Mouse (Mus musculus) lung, postnatal 4 days (tissue): ENCODE results near the gene Pcf11.

Experiments used
- DNase-seq, 2 experiments: peaks; one replicate each; pipeline ENCODE4 v3.0.0; 2021

Pcf11 gene

DNA sequence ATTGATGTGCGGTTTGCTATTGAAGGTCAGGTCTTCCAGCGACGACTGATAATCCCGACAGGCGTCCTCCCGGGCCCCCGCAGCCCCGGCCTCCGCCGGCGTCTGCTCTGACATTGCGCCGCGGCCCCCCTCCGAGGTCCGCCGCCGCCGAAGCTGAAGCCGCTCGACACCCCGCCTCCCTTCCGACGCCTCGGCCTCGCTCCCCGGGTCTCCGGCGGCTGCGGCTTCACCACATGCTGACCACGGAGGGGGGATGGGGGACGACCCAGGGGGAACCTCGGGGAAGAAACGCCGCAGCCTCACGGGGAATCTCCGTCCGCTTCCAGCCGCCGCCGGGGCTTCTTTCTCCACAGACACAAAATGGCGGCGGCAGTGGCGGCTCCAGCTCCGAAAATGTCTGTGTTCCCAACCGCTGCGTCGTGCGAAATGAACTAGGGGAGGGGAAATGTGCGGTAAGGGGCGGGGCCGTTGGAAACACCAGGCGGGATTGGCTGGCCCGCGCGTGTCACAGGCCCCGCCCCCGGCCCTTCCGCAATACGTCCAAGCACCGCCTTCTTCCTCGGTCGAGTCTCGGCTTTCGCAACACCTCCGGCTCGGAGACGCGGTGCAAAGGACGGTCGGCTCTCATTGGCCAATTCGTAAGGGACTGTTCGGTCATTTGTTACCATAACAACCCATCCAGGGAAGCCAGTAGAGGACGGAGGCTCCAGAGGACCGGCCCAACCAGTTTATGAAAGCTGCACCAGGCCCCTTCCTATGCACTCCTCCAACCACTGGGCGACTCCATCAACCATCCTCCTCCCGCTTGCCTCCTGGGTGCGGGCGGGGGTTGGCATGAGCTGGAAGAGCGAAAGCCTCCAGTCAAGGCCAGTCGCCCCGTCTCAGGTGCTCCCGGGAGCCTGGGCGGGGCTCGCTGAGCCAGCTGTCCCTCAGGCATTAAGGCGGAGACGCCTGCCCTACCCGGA, at the start of gene Pcf11:
Gene Pcf11 (minus strand): TSS at position 428 of the 965 bp plus-strand sequence.
- peak; percentile 97 to 98 for DNase-seq

DNA sequence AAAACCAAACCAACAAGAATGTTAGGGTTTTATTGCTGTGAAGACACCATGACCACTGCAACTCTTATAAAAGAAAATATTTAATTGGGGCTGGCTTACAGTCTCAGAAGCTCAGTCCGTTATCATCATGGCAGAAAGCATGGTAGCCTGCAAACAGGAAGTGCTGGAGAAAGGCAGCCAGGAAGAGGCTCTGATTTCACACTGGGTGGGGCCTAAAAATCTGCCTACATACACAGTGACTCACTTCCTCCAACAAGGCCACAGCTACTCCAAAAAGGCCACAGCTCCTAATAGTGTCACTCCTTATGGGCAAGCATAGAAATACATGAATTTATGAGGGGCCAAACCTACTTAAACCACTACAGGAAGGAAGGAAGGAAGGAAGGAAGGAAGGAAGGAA, 45.3 kb upstream of the Pcf11 start:
- no peak for DNase-seq

DNA sequence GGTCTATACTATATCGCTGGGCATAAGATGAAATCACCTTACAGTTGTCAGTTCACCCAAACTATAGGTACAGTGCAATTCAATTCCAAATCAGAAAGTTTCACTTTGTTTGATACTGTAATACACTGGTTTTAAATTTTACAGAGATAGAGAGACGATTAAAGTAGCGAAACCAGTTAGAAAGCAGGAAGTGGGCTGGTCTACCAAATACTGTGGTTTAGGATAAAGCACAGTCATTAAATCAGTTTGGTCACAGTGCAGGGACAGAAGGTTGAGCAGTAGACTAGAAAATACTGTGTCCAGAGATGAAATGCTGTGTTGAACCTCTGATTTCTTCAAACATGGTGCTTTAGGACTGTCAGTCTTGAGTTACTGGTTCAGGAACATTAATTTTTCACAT, 41.9 kb upstream of the Pcf11 start:
- no peak for DNase-seq

DNA sequence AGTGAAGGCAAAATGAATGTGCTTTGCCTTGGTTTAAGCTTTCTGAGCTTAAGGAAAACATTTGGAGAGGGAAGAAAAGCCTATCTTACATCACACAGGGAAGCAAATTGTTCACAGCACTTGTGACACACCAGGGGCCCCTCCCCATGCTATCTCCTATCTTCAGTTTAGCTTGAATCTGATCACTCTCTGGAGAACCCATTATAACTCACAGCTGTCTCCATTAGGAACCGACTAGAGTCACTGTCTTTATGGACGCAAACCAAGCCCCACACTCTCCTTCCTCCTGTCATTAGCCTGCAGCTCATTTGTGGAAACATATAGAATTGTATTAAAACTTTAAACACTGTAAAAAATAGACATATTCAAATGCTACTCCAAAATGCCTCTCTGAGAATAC, 39.8 kb upstream of the Pcf11 start:
- DNase-seq: no peak

DNA sequence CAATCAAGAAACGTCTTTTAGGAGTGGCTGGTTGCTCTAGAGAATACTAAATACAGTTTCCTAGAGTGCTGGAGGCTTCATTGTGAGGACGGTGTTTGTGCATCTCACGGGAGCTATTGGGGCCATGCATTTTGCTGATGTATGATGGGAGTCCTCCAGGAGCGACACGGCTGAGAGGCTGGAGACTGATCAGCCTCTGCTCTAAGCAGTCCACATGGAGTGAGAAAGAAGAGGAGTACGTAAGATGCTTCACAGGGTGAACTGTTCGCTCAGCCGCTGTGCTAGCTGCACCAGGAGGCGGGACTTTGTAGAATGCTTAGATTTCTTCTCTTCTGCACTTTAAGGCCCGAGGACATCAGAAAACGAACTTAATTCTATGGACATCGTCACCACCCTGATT, 37.0 kb upstream of the Pcf11 start:
- no peak for DNase-seq

DNA sequence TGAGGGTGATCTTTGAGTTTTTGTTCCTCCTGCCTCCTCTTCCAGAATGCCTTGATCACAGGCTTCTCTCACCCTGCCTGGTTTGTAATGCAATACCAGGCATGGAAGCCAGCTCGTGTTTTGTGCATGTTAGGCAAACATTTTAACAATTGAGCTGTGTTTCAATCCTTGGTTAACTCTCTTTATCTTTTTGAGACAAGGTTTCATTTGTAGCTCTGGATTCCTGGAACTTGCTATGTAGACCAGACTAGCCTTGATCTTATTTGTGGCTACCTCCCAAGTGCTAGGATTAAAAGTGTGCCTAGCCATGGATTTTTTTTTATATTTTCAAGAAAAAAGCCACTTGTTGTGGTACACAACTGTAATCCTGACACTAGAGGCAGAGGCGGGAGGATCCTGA, 35.8 kb upstream of the Pcf11 start:
- DNase-seq: no peak

DNA sequence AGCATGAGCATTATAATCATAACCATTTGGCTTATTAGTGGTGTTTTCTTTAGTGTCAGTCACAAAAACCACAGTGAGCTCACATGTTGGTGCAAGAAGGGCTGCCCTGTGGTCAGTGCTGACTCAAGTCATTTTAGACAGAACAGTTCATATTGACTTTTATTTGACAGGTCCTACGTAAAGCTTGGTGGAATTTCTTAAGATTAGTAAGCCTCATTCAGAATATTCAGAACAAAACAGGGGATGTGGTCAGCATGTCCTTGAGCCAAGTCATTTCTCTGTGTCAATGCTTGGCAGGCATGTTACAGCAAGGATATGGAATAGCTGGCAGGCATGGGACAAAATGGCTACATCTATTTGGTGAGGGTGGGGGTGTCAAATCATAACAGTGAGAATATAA, 33.9 kb upstream of the Pcf11 start:
- DNase-seq: no peak

DNA sequence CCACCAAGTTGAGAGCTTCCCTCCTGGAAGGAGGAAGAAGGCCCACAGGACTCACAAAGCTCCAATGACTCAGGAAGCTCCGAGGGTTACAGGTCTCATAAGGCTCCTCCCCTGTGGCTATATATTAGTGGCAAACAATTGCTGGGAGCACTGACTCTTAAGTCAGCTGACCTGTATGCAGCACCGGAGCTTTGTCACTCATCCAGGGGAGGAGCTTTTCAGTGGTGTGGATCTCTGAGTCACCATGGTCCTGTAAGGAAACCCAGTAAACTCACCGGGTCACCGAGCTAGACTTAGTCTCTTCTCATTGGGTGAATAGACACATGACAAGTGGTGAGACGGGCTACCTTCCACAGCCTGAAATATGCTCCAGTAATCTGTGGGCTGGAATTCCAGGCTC, 29.0 kb upstream of the Pcf11 start:
- no peak for DNase-seq

DNA sequence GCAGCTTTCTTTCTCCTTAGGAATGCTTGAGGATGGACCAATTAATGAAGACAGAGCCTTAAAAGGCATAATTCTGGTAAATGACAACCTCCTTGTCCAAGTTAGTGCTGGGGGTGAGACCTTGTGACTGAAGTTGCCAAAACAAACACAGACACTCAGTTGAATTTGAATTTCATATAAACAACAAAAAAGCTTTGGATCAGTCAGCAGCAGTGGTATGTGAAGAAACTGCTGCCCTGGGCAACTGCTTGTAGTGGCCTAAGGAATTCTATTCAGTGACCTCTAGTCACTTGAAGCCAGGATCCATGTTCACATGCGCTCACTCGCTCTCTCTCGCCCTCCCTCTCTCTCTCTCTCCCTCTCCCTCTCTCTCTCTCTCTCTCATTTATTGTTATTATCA, 26.7 kb upstream of the Pcf11 start:
- DNase-seq: no peak

DNA sequence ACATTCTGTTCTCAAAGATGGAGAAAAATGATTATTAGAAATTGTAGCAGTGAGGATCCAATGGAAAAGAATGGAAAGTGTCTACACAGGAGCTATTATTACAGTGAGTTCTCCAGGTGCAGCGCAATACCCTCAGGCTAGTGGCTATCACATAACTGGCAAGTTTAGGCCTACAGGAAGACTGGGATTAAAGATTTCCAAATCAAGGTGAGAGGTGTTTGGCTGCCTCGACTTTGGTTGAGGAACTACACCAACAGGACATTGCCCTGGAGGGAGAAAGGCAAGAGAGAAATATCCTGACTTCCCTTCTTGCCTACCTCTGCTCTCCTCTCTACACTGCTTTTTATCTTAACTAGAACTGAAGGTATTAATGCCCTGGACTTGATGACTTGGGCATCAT, 19.4 kb upstream of the Pcf11 start:
- no peak for DNase-seq

DNA sequence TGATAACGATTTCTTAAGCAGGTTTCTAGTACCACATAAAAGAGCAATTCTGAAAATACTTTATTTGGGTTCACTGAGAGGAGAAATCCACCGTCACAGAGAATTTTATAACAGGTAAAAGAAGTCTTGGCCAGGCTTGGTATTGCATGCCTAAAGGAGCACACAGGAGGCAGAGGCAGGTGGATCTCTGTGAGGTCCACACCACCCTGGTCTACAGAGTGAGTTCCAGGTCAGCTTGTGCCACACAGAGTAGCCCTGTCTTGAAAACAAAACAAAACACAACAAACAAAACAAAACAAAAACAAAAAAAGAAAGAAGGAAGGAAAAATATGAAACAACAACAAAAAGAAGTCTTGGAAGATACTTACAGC, 18.6 kb upstream of the Pcf11 start:
- no peak for DNase-seq

DNA sequence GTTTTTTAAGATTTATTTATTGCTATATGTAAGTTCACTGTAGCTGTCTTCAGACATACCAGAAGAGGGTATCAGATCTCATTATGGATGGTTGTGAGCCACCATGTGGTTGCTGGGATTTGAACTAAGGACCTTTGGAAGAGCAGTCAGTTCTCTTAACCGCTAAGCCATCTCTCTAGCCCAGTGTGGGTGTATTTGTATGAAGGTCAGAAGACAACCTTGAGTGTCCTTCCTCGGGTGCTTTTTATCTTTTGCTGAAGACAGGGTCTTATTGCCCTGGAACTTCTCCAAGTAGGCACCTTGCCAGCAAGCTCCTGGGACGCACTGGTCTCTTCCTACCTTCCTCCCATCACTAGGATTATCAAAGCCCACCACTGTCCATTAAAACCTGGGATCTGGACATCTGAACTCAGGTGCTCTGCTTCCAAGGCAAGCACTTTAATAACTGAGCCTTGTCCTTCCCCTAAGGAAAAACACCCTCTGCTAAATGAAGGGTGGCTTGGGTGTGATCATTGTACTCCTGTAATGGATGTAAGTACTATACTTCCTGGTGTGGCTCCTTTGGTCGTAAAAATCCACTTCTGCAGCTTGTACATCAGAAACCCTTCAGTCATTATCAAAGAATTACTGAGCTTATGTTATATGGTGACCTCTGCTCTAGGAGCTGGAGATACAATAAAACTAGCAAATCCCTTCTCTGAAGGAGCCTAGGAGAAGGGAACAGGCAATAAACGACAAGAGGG, 18.0 kb upstream of the Pcf11 start:
- no peak for DNase-seq

DNA sequence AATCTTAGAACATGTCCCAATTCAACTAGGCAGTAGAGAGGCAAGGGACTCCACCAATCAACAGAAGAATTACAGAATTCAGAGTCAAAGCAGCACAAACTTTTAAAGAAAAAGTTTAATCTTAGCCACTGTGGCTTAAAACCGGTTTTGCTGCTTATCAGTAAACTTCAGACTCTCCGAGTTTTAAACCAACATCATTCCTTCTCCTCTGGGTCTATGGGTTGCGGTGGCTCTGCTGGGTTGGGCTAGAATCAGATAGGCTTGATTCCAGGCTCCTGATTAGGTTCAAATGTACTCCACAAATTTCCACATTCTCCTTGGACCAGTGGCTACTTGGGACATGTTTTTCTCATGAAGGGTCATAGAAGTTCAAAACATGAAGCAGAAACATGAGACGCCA, 7.6 kb upstream of the Pcf11 start:
- no peak for DNase-seq

DNA sequence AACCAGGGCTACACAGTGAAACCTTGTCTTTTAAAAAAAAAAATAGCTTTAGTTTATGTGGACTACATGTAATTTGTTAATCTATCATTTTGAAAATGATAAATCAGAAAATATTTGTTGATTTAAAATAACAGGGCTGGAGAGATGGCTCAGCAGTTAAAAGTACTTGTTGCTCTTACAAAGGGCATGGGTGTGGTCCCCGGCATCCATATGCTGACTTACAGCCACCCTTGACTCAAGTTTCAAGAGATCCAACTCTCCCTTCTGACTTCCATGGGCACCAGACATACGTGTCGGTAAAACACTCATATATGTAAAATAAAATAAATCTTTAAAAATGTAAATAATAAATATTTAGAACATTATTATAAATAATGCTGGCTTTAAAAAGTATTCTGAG, 5.4 kb upstream of the Pcf11 start:
- no peak for DNase-seq

DNA sequence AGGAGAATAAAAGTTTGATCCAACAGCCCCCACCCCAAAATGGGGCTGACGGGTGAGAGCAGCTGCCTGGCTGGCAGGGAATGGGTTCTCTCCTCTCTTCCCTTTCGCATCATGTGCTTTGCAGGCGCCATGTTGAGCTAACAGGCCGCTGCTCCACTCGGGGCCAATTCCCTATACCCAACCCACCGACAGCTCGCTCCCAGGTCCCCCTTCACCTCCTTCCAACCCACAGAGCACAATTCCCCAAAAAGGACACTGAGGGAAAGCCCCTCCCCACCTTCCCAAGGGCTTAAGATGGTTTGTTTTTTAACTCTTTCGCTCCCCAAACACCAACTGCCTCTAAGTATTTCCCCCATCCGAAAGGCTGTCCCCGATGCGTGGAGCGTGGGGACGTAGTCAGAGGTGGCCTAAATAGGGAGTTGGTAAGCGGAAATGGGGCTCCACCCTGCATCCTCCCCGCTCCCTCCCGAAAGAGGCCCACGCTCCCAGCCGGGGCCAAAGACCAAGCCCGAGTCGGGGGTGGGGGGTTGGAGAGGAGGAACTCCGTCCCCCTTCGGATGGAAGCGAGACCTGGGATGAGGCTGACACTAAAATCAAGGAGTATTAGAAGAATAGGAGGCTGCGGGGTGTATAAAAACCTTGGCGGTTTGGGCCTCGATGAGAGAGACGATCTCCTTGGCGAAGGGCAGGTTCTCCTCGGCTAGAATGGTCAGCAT, 785 bp downstream of the Pcf11 start:
- DNase-seq: peak; percentile 61 to 66

DNA sequence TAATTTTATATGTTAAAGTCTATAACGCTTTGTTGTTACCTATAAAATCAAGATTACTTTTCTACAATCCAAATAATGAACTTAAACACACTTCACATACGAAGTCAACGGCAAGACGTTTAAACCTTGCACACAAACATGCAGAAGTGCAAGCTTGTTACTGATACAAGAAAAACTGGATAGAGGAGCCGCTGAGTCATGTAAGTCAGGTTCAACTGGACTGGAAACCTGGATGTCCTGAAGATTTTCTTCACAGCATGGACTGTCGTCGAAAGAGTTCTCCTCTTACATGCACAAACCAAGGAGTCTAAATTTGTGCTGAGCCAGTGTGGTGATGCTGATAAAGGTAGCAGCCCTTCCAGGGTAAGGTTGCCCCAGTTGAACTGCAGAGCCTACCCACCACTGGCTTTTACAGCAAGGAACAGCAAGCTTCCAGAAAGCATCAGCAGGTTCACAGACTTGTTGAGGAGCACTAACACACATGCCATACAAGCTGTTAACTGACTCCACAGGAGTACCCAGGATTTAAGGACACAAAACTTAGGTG, 3.4 kb downstream of the Pcf11 start:
- DNase-seq: no peak

DNA sequence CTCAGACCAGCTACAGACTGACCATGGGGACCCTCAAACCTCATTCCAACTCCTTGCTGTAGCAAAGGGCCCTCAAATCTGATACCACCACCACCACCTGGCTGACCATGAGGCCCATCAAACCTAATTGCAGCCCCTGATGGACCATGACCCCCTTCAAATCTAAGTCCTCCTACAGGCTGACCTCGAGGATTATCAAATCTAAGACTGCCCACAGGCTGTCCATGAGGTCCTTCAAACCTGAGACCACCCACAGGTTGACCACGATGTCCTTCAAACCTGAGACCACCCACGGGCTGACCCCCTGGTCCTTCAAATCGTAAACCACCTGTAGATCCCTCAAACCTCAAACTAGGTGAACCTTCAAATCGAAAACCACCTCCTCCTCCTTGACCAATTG, 11.7 kb downstream of the Pcf11 start:
- no peak for DNase-seq

DNA sequence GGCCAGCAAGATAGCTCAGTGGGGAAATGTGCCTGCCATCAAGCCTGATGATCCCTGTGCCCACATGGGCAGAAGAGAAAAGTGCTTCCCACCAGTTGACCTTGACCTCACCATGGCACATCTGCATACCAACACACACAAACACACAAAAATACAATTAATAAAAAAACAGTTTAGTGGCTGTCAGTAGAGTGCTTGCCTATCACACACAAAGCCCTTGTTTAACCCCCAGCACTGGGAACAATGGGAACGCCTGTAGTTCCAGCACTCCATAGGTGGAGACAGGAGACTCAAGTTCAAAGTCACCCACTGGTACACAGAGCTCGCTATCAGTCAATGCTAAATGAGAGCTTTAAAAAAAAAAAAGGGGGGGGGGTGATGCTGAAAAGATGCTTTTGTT, 13.3 kb downstream of the Pcf11 start:
- no peak for DNase-seq

DNA sequence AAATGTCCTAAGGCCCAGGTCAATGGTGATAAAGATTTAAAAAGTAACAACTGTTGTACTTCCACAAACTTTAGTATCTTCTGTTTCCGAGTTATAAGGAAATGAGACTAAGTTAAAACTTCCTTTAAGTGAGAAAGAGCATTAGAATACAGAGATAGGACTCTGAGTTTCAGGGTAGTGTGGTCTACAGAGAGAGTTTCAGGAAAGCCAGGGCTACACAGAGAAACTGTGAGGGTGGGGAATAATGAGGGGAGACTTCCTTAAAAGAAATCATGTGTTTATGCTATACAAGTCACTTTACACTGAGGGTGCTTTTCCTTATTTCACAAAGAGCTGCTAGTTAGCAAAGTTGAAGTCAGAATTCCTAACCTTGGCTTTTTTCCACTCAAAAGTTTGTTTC, 16.4 kb downstream of the Pcf11 start:
- DNase-seq: no peak

DNA sequence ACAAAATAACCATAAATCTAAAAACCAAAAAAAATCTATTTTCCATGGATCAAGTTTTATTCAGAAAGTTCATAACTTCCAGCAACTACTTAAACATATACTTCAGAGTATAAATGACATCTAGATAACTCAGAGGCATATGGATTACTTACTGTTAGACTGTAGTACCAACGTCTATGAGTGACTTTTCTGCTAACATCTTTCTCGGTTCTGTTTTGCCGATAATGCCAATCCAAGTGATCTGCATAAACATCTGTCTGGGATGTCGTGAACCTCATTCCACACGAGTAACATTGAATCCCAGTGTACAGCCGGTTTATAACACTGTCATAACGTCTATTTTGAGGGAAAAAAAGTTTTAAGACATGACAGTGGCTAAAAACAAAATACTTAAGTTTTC, 21.9 kb downstream of the Pcf11 start:
- DNase-seq: no peak

DNA sequence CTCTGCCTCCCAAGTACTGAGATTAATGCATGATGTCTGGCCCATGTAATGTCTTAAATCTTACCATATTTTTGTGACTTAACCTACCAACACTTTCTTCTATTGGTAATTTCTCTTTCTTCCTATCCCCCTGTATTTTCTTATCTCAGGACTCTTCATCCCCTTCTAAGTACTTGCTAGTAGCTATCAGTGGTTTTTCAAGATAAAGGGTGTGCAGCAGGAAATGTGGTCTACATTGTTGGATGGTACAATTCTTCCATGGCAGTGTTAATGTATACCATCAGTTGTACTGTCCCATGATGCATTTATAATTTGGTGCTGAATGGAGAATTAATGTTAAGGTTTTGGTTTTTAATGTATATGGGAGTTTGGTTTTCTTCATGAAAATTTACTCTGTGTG, 27.4 kb downstream of the Pcf11 start:
- DNase-seq: no peak

DNA sequence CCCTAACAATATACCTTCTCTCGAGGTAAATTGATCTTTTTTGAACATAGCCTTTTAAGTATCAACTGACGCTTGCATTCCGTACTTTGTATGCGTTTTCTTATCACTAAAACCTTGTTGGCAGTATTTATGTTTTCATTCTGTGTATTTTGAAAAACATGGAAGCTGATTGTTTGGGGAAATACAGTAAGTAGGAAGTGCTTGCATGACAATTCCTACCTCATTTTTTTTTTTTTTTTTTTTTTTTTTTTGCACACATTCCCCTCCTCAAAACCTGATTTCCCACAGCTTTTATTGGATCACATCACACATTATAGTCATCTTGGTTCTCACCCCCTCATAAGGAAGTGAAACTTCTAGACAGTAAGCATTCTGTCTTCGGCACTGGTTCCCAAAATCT, 31.7 kb downstream of the Pcf11 start:
- no peak for DNase-seq

DNA sequence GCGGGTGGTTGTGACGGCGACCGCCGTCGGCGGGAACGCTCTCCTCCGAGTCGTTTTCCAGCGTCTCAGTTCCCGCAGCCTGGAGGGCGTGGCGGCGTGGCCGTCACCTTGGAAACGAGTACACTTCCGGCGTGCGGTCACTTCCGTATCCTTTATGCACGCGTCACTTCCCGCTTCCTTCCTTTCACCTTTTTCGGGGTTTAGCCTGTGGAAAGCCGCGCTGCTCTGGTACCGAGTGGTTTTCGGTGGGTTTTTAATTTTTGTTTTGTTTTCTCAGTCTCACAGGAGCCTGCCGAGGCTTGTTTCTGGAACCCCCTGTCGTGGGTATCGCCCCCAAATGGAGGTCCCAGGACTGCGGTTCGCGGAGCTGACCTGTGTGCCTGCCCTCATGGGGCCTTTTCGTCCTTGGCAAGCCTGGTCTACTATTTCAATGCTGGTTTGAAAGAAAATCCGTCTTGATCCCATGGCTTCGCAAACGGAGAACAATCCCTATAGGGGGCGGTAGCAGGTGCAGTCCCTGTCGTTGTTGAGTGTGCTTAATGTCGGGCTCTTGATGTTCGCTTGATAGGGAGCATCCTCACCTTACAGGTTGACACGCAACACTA, 32.6 kb downstream of the Pcf11 start, which contains the start of gene Ankrd42:
Gene Ankrd42 (minus strand): TSS at position 122 of the 605 bp plus-strand sequence.
- DNase-seq: peak; percentile 92 to 94
